Mouse (Mus musculus) G1E (cell line): ENCODE measurements around the gene Cabp4.

Source experiments
- CTCF ChIP-seq: IDR thresholded peaks from 2 replicates; pipeline ENCODE4 v1.5.1; 2012; ENCODE audit warnings: low read depth, low read length, inconsistent platforms, mixed read lengths
- GATA1 ChIP-seq: IDR thresholded peaks from 2 replicates; pipeline ENCODE4 v1.6.1; 2012; ENCODE audit warnings: borderline replicate concordance, low read length, inconsistent platforms, mixed read lengths
- GATA2 ChIP-seq: IDR thresholded peaks from 2 replicates; pipeline ENCODE4 v1.6.1; 2012; ENCODE audit warnings: low read depth, low read length, inconsistent platforms, borderline replicate concordance

GRCm38 (mm10) chr19:4086156-4086555 lies 57.7 kb downstream of the Cabp4 start:
- TF ChIP-seq CTCF (no peak), GATA1 (no peak), GATA2 (no peak)
